Mouse (Mus musculus) stomach, postnatal 0 days (tissue): ENCODE data around the gene Prkd2.

ENCODE experiments used
- CTCF ChIP-seq: IDR thresholded peaks from 2 replicates; pipeline ENCODE4 v1.5.1; 2016; ENCODE audit warnings: antibody characterized with exemption, low read depth, mild to moderate bottlenecking, moderate library complexity
- EP300 ChIP-seq: optimal IDR thresholded peaks from 2 replicates; pipeline ENCODE3; 2016; ENCODE audit warnings: antibody characterized with exemption

- TF ChIP-seq CTCF (peak; percentile 68), EP300 (no peak)
These were observed 16.9 kb upstream of the Prkd2 start for GRCm38 (mm10) chr7:16825785-16826184.
